Mouse (Mus musculus) adrenal gland, postnatal 36 days (tissue): ENCODE results near the gene Eif2b3. TPM values are rescaled to one million over a fixed set of nuclear protein-coding genes. Genes with fewer than 3 reads are reported as not detected.

Experiments used
- DNase-seq, 2 experiments: peaks; one replicate each; pipeline ENCODE4 v3.0.0; 2021; ENCODE audit warnings: mixed read lengths in 1 of 2
- long read RNA-seq, 2 experiments: library from polyadenylated mRNA; stranded (forward); transcript quantifications; one replicate each; pipeline ENCODE4 v2.0.0; 2021; ENCODE audit warnings: borderline sequencing depth in 2 of 2
- total RNA-seq, 2 experiments: library from RNA; stranded (reverse); gene quantifications; 2 replicates each; pipeline ENCODE4 v1.2.3; 2021

The Eif2b3 gene
- 10 to 100 TPM; 29.0 to 33.6 TPM for total RNA-seq
- long read RNA-seq, experiment 1, transcript Eif2b3-203 (12 exons, 1,555 nt), result major isoform, 32 of 55 reads
- long read RNA-seq, experiment 1, partial matches to known transcripts, result 15 of 55 reads
- long read RNA-seq, experiment 1, other reads (novel, unspliced or antisense), result 8 of 55 reads
- long read RNA-seq, experiment 2, transcript Eif2b3-203 (12 exons, 1,555 nt), result major isoform, 13 of 16 reads
- long read RNA-seq, experiment 2, partial matches to known transcripts, result 1 of 16 reads
- long read RNA-seq, experiment 2, other reads (novel, unspliced or antisense), result 2 of 16 reads

- DNase-seq, result peak; percentile 94
Measured at GRCm38 (mm10) chr4:117019206-117020134, at the start of gene Eif2b3. Eif2b3 (plus strand) TSS chr4:117019402.

DNA sequence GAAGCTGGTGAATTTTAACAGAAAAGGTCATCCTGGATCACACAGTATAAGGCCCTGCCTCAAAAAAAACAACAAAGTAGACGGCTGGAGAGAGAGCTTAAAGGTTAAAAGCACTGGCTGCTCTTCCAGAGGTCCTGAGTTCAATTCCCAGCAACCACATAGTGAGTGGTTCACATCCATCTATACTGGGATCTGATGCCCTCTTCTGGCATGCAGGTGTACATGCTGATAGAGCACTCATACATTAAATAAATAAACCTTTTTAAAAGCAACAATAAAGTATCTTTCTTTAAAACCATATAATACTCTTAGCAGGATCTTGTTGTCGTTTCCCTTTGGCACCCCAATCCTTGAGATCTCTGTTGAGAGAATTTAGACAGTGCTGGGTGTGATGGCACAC is 42.7 kb upstream of the Eif2b3 start:
- DNase-seq, result no peak

GRCm38 (mm10) chr4:116985681-116986080 is 33.5 kb upstream of the Eif2b3 start:
- no peak for DNase-seq

GRCm38 (mm10) chr4:116986400-116987121 is 32.6 kb upstream of the Eif2b3 start:
- peak; percentile 87 to 90 for DNase-seq

DNA sequence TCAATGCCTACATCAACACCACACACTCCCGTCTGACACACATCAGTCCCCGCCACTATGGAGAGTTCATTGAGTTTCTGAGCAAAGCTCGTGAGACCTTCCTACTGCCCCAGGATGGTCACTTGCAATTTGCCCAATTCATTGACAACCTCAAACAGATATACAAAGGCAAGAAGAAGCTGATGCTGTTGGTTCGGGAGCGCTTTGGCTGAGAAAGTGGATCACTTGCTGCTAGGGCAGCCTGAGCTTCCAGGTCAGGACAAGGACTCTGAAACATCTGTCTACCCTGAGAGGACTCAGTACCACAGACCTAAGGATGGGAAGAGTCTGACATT is 32.1 kb upstream of the Eif2b3 start:
- no peak for DNase-seq

DNA sequence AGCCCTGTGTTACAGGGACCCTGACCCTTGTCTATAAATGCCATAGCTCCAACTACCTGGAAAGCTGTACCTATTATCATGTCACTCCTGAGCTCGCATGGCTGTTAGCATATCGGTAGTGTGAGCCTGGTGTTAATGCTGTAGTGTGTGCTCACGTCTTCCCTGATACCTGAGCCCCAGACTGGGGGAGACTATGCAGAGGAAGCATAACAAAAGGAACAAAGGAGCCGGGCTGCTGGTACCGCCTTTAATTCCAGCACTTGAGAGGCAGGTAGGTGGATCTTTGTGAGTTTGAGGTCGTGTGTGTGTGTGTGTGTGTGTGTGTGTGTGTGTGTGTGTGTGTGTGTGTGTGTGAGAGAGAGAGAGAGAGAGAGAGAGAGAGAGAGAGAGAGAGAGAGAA is 29.5 kb upstream of the Eif2b3 start:
- no peak for DNase-seq

- DNase-seq, result peak; percentile 77 to 83
Measured at GRCm38 (mm10) chr4:116991366-116991765, 27.8 kb upstream of the Eif2b3 start.

DNA sequence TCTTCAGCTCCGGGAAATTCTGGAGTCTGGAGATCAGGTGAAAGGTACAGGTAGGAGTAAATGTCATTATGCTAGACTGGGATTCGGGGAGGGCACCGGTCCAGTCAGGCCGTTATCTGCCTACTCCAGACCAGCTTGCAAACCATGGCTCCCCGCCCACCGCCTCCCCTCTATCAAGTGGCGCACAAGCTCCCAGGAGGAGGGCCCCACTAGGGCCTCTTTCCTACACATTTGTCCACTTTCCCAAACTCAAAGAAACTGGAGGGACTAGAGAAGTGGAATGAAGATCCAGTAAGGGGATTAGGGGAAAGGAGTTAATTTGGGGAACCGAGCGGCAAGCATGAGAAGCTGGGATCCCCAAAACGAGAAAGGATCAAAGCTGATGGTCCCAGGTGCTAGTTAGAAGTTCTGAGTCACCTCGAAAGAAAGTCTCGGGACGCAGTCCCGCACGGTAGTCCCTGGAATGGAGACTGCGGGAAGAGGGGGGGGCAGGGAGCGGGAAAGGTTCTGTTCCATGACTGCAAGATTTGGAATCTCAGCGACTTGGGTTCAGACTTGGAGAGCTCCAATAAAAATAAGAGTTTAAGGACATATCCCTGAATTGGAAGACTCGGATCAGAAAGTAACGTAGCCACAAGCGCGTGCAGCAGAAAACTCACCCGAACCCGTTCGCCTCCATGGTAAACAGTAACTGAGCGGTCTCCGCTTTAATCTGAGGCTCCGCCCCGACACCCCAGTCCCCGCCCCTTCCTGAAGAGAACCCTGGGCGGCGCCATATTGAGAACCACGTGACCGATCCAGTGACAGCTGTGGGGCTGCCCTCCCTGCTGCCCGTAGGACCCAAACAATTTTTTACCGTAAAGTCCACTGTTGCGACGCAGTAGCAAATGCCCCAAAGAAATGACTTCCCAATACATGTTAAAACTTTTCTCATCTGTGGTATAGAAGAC is 25.3 kb upstream of the Eif2b3 start, which contains the start of gene Urod:
Gene Urod, minus strand, starts transcription at position 742 of the 950 bp plus-strand sequence.
- DNase-seq, result peak; percentile 96

DNA sequence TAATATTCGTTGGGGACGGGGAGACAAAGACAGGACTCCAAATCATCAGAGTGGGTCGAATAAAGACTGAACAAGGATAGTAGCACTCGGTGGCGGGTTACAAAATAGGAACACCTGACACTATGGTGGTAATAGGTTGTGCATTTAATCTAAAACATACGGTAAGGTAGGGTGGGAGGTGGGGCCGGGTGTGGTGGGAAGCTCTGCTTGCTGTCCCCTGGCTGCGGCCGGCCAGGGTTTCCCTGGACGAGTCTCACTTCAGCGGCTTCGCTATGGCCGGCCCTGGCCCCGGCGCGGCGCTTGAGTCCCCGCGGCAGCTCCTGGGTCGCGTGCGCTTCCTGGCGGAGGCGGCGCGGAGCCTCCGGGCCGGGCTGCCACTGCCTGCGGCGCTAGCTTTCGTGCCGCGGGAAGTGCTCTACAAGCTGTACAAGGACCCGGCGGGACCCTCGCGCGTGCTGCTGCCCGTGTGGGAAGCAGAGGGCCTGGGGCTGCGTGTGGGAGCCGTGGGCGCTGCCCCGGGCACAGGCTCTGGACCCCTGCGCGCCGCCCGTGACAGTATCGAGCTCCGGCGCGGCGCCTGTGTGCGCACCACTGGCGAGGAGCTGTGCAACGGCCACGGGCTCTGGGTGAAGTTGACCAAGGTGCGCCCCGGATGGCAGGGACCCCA is 23.9 kb upstream of the Eif2b3 start, which contains the start of gene Hectd3:
Gene Hectd3, plus strand, starts transcription at position 187 of the 667 bp plus-strand sequence.
- peak; percentile 65 to 78 for DNase-seq

GRCm38 (mm10) chr4:116995798-116996135 is 23.4 kb upstream of the Eif2b3 start:
- DNase-seq, result no peak

DNA sequence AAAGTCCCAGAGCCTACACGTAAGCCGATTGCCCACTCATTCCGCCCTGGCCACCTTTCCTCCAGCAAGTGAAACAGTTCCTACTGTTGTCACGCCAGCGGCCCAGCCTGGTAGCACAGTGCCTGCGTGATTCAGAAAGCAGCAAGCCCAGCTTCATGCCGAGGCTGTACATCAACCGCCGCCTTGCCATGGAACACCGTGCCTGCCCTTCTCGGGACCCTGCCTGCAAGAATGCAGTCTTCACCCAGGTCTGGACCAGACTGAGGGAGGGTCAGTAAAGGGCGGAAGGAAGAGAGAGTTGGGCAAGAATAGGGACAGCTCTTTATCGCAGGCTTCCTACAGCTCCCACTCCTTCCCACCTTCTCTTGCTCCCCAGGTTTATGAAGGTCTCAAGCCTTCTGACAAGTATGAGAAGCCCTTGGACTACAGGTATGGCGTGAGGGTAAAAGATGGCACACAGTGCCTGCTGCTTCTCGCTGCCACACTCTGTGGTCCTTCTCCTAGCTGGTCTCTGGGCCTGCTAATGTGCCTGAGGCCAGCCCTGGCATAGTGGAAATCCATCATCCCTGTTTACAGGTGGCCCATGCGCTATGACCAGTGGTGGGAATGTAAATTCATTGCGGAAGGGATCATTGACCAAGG is 19.6 kb upstream of the Eif2b3 start:
- DNase-seq, result no peak

- DNase-seq, result no peak
Measured at GRCm38 (mm10) chr4:117001957-117002356, 17.2 kb upstream of the Eif2b3 start.

GRCm38 (mm10) chr4:117002543-117003521 is 16.4 kb upstream of the Eif2b3 start:
- peak; percentile 57 to 77 for DNase-seq

GRCm38 (mm10) chr4:117004649-117005048 is 14.6 kb upstream of the Eif2b3 start:
- no peak for DNase-seq

GRCm38 (mm10) chr4:117005611-117006400 is 13.4 kb upstream of the Eif2b3 start:
- DNase-seq, result no peak

GRCm38 (mm10) chr4:117007058-117007457 is 12.1 kb upstream of the Eif2b3 start:
- DNase-seq, result no peak

GRCm38 (mm10) chr4:117010231-117010630 is 9.0 kb upstream of the Eif2b3 start:
- no peak for DNase-seq

GRCm38 (mm10) chr4:117013596-117013995 is 5.6 kb upstream of the Eif2b3 start:
- no peak for DNase-seq
